Mouse (Mus musculus): ENCODE results near the gene Phka2.

The Phka2 gene

GRCm38 (mm10) chrX:160598562-160599458 lies 96.8 kb downstream of the Phka2 start:
- CTCF ChIA-PET: no interaction called here

DNA sequence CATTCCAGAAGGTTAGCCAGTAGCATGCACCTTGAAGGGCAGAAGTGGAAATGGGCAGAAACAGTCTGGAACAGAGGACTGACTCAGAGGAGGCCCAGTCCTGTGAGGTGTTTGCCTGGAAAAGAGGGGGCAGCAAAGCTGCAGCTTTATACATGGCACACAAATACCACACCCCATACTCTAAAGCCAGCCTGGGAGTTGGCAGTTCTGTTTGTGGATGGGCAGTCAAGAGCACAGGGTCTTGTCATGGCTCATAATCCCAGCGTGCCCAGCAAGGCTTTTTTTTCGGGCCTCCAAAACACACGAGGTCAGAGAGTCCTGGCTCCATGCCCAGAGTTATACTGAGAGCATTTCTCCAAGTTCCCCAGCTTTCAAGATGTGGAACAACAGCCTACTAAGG lies 99.1 kb downstream of the Phka2 start:
- CTCF ChIA-PET: no interaction called here

DNA sequence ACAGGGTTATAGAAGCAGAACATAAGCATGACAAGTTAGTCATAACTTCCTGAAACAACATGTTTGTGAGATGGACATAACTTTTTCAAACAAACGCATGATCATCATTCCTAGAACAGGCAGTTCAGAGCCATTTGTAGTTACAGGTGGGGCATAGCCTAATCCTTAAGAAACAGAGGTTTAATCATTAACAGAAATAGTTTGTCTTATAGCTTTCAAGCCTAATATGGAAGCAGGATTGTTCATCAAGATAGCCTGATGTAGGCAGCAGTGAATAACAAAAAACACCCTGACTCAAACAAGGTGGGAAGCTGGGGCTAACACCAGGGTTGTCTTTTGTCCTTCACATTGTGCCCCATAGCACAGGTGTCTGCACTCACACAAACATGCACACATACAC lies 100.8 kb downstream of the Phka2 start:
- CTCF ChIA-PET: no interaction called here

DNA sequence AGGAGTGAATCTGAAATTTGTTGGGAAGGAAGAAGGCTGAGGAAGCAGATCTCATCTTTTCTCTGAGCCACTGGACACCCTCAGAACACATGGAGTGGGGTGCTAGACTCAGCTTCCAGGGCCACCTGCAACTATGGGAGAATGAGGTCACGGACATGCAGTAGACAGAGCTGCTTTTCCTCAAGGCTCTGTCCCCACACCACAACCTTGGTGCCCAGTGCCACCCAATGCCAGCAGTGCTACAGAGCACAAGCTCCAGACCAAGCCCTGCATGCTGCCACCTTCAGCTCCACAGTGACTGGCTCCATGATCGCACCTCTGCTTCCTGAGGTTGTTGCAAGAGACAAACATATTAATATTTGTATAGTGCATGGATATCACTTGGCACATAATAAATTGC lies 101.3 kb downstream of the Phka2 start:
- CTCF ChIA-PET: no interaction called here

DNA sequence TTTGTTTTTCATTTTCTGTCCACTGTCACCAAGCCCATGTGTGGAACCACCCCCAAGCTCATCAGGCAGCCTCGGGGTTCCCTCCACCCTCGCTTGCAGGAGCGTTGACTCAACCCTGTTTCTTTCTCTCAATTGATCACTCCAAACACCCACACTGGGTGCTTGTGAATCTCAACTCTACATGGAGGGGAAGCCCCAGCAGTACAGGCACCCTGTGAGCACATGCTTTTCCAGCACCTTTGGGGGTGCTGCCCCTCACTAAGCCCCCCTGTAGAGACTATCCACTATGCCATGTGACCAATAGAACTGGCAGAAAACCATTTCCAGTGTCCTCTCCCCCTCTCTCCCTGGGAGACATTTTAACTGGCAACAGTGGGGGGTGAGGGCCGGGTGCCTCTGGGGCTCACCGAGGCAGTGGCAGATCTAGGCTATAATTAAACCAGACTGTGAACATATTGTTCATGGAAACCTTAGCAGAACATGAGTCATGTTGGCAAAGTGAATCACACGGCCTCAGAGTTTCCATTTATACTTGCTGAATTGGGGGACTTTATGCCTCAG lies 102.1 kb downstream of the Phka2 start:
- CTCF ChIA-PET: no interaction called here

GRCm38 (mm10) chrX:160609849-160610248 lies 107.9 kb downstream of the Phka2 start:
- CTCF ChIA-PET: no interaction called here

DNA sequence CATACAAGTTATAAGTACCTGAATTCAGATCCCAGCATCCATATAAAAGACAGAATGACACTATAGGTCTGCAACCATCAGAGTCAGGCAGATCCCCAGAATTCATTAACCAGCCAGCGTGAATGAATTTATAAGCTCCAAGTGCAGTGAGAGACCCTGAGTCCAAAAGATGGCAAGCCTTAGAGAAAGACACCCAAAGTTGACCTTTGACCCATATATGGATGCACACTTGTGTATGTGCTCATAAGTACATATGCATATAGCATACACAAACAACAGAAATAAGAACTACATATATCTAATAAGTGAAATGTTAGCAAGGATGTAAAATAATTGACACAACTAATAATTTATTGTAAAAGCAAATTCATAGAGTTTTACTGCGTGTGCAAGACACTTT lies 108.5 kb downstream of the Phka2 start:
- CTCF ChIA-PET: no interaction called here

DNA sequence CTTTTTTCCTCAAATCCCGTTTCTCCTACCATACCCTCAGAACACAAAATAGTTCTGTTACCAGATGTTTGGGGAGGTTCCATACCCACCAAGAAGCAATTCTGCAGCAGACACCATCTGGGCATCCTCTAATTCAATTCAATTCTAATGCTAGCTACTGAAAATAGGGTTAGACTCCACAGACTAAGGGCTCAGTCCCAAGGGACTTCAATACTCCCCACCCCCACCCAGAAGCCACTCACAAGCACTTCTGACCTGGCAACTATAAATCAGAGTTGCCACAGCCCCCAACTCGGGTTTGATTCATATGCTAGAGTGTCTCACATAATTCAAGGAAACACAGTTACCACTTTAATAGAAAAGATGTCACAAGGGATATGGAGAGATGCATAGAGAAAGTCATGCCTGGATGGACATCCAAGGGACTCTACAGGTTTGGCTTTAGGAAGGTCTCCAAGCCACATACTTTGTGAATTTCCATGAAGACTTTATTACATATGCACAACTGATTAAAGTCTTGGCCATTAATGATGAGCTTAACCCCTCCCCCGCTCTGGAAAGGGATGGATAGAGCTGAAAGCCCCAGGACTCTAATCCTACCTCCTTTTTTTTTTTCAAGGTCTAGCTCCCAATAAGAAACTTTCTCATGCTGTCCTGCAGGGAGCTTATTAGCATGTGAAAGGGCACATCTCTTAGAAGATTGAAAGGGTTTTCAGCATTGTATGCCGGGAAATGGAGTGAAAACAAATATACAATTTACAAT lies 109.1 kb downstream of the Phka2 start:
- CTCF ChIA-PET: no interaction called here

Measured in spleen, embryonic (tissue).